Mouse (Mus musculus): Measurements from ENCODE around the gene Coq8a. TPM values are rescaled to one million over a fixed set of nuclear protein-coding genes. Genes with fewer than 3 reads are reported as not detected.

Coq8a gene
- total and polyA plus RNA-seq, 3 experiments, result 1.5 to 2.1 TPM; not detected in 1

- peak; percentile 78 for DNase-seq (ENCODE audit: low read depth, low spot score)
- H3K9me3 ChIP-seq (replicated peaks; ENCODE audit: insufficient read depth, low read length), result no peaks in the 10 kb centered on the region
- peak overlapping the region; percentile 41 for H3K9ac ChIP-seq (ENCODE audit: control insufficient read depth, low read depth, low read length, poor library complexity, severe bottlenecking)
- peak overlapping the region; percentile 81 for H3K27ac ChIP-seq (ENCODE audit: control insufficient read depth, low read depth, low read length)
- H3K4me1 ChIP-seq (ENCODE audit: control insufficient read depth in 1 of 2, insufficient read depth in 2 of 2, low read length in 2 of 2), result peaks cover 4 to 10% of the 10 kb centered on the region in 2 experiments
- H3K36me3 ChIP-seq (ENCODE audit: control insufficient read depth in 1 of 2, insufficient read depth in 2 of 2, low read length in 2 of 2), result peaks cover 4 to 9% of the 10 kb centered on the region in 2 experiments
- no peaks in the 10 kb centered on the region for H3K79me2 ChIP-seq (ENCODE audit: control insufficient read depth, insufficient read depth, low read length, poor library complexity)
- no peaks in the 10 kb centered on the region for H3K27me3 ChIP-seq (ENCODE audit: control insufficient read depth in 1 of 2, insufficient read depth in 2 of 2, low read length in 2 of 2)
- TF ChIP-seq E2F4 (IDR thresholded peaks at IDR 0.05; ENCODE audit: borderline replicate concordance, low read depth, low read length) (no peak), ZKSCAN1 (IDR thresholded peaks at IDR 0.05; ENCODE audit: low read depth, low read length) (no peak), TBP (IDR thresholded peaks at IDR 0.05; ENCODE audit: low read depth, low read length) (0 out of 2 replicates have a peak, but pooled peaks have one; percentile 19)
- H3K4me3 ChIP-seq (ENCODE audit: control insufficient read depth in 1 of 2, insufficient read depth in 1 of 2, low read depth in 2 of 2, low read length in 2 of 2), result peak overlapping the region; percentile 23 to 24
Measured at GRCm38 (mm10) chr1:180148036-180148435, 51.4 kb downstream of the Coq8a start.

GRCm38 (mm10) chr1:180140970-180141369, 58.4 kb downstream of the Coq8a start:
- Histone ChIP-seq H3K4me3 (ENCODE audit: control insufficient read depth in 1 of 2, insufficient read depth in 1 of 2, low read depth in 2 of 2, low read length in 2 of 2) (no peak overlapping the region), H3K79me2 (ENCODE audit: control insufficient read depth, insufficient read depth, low read length, poor library complexity) (no peaks in the 10 kb centered on the region), H3K27me3 (ENCODE audit: control insufficient read depth in 1 of 2, insufficient read depth in 2 of 2, low read length in 2 of 2) (no peaks in the 10 kb centered on the region), H3K27ac (ENCODE audit: control insufficient read depth, low read depth, low read length) (no peak overlapping the region), H3K36me3 (ENCODE audit: control insufficient read depth in 1 of 2, insufficient read depth in 2 of 2, low read length in 2 of 2) (peaks cover 3 to 4% of the 10 kb centered on the region in 2 experiments; a peak in 2 of 4 replicates), H3K9me3 (replicated peaks; ENCODE audit: insufficient read depth, low read length) (no peaks in the 10 kb centered on the region), H3K4me1 (ENCODE audit: control insufficient read depth in 1 of 2, insufficient read depth in 2 of 2, low read length in 2 of 2) (peaks cover 4 to 7% of the 10 kb centered on the region in 2 experiments), H3K9ac (ENCODE audit: control insufficient read depth, low read depth, low read length, poor library complexity, severe bottlenecking) (no peak overlapping the region)
- TF ChIP-seq ZKSCAN1 (IDR thresholded peaks at IDR 0.05; ENCODE audit: low read depth, low read length) (no peak), BHLHE40 (IDR thresholded peaks at IDR 0.05; ENCODE audit: borderline replicate concordance, low read depth, low read length) (no peak), ZNF384 (IDR thresholded peaks at IDR 0.05; ENCODE audit: low read depth, low read length) (no peak), NELFE (IDR thresholded peaks at IDR 0.05; ENCODE audit: low read depth, low read length) (no peak), TAL1 (IDR thresholded peaks at IDR 0.05; ENCODE audit: low read length) (no peak), CTCF (IDR thresholded peaks at IDR 0.05 in 2 of 3, conservative IDR thresholded peaks at IDR 0.05 in 1 of 3; ENCODE audit: control insufficient read depth in 1 of 3, insufficient read depth in 1 of 3, low read depth in 2 of 3, low read length in 3 of 3, poor library complexity in 1 of 3, severe bottlenecking in 1 of 3) (peak in 1 of 3 experiments; percentile 9; a peak in 1 of 6 replicates), SMC3 (IDR thresholded peaks at IDR 0.05; ENCODE audit: low read depth, low read length) (peak; percentile 19; the same call in 1 of the 2 replicates), ZMIZ1 (IDR thresholded peaks at IDR 0.05; ENCODE audit: low read depth, low read length) (no peak), POLR2AphosphoS5 (IDR thresholded peaks at IDR 0.05; ENCODE audit: borderline replicate concordance, low read depth, low read length) (no peak), RAD21 (IDR thresholded peaks at IDR 0.05; ENCODE audit: low read depth, low read length) (peak; percentile 4; the same call in 1 of the 2 replicates), TBP (IDR thresholded peaks at IDR 0.05; ENCODE audit: low read depth, low read length) (no peak), E2F4 (IDR thresholded peaks at IDR 0.05; ENCODE audit: borderline replicate concordance, low read depth, low read length) (no peak), GABPA (IDR thresholded peaks at IDR 0.05; ENCODE audit: low read depth, low read length) (no peak), UBTF (IDR thresholded peaks at IDR 0.05; ENCODE audit: borderline replicate concordance, insufficient read depth, low read depth, low read length) (no peak), GATA1 (IDR thresholded peaks at IDR 0.05; ENCODE audit: low read depth, low read length) (no peak), MXI1 (IDR thresholded peaks at IDR 0.05; ENCODE audit: low read depth, low read length) (no peak)
- DNase-seq (ENCODE audit: low read depth, low spot score), result no peak
